Mouse (Mus musculus) cortical plate, adult 2 months (tissue): Measurements from ENCODE around the gene Gm16867.
"Not testable (repeated sequence)": the region's sequence is repeated elsewhere in the genome, so short reads cannot be mapped to it uniquely, and the experiment has no call there.

Experiments used
- CTCF ChIP-seq: fragments of 200-500 bp; IDR thresholded peaks from 2 replicates; pipeline ENCODE4 v1.5.1; 2011; ENCODE audit warnings: mild to moderate bottlenecking, control low read depth, low read length; ENCODE audit not compliant: insufficient read depth; ENCODE audit errors: extremely low read depth
- POLR2A ChIP-seq: fragments of 200-500 bp; IDR thresholded peaks from 2 replicates; pipeline ENCODE4 v1.6.1; 2011; ENCODE audit warnings: mild to moderate bottlenecking, low read length, control low read depth; ENCODE audit not compliant: insufficient read depth; ENCODE audit errors: extremely low read depth

DNA sequence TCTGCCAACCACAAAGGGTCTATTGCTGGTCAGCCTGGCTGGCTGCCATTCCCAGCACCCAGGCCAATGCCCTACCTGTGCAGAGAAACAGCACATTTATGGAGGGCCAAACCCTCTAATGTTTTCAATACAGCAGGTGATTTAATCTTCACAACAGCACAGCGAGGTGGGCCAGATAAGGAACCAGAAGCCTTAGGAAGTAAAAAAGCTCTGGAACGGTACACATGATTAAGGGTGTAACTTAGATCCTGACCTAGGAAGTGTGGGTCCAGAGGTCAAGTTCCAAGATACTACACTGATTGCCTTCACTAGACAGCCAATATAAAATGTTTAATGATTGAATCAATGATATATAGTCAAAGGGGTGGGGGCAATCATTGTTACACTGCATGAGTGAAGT, 17.6 kb upstream of the Gm16867 start:
- TF ChIP-seq CTCF, POLR2A: not testable (repeated sequence)
